Mouse (Mus musculus) embryo, embryonic 9.5 days (tissue): Measurements from ENCODE around the gene Dst.
"Not testable (repeated sequence)": the region's sequence is repeated elsewhere in the genome, so short reads cannot be mapped to it uniquely, and the experiment has no call there.

Source experiments
- DNase-seq: peaks from one replicate; pipeline ENCODE4 v3.0.0-alpha.2; 2017; ENCODE audit errors: extremely low spot score

Dst gene

GRCm38 (mm10) chr1:34287731-34288130, 379.7 kb downstream of the Dst start:
- no peak for DNase-seq

- DNase-seq = no peak
Observed at GRCm38 (mm10) chr1:34288181-34288580, 380.2 kb downstream of the Dst start.

- no peak for DNase-seq
Observed at GRCm38 (mm10) chr1:34288721-34289471, 380.9 kb downstream of the Dst start.

GRCm38 (mm10) chr1:34289472-34289748, 381.4 kb downstream of the Dst start:
- no peak for DNase-seq

GRCm38 (mm10) chr1:34290321-34290720, 382.3 kb downstream of the Dst start:
- DNase-seq = no peak

GRCm38 (mm10) chr1:34293198-34293597, 385.2 kb downstream of the Dst start:
- no peak for DNase-seq

- DNase-seq = no peak
Observed at GRCm38 (mm10) chr1:34297636-34298035, 389.6 kb downstream of the Dst start.

- no peak for DNase-seq
Observed at GRCm38 (mm10) chr1:34298631-34299184, 390.7 kb downstream of the Dst start.

GRCm38 (mm10) chr1:34299507-34299906, 391.5 kb downstream of the Dst start:
- no peak for DNase-seq

- DNase-seq = no peak
Observed at GRCm38 (mm10) chr1:34300309-34300980, 392.4 kb downstream of the Dst start.

- no peak for DNase-seq
Observed at GRCm38 (mm10) chr1:34304227-34304626, 396.2 kb downstream of the Dst start.

- no peak for DNase-seq
Observed at GRCm38 (mm10) chr1:34306741-34307140, 398.7 kb downstream of the Dst start.

GRCm38 (mm10) chr1:34307191-34307590, 399.2 kb downstream of the Dst start:
- DNase-seq = no peak

GRCm38 (mm10) chr1:34308841-34309240, 400.8 kb downstream of the Dst start:
- DNase-seq = not testable (repeated sequence)

GRCm38 (mm10) chr1:34309396-34309795, 401.4 kb downstream of the Dst start:
- DNase-seq = no peak

GRCm38 (mm10) chr1:34310532-34311250, 402.7 kb downstream of the Dst start:
- DNase-seq = no peak

GRCm38 (mm10) chr1:34312806-34313205, 404.8 kb downstream of the Dst start:
- DNase-seq = no peak

GRCm38 (mm10) chr1:34315381-34315780, 407.4 kb downstream of the Dst start:
- no peak for DNase-seq

GRCm38 (mm10) chr1:34324255-34324654, 416.2 kb downstream of the Dst start:
- DNase-seq = no peak

GRCm38 (mm10) chr1:34328606-34329005, 420.6 kb downstream of the Dst start:
- DNase-seq = no peak

GRCm38 (mm10) chr1:34331767-34332166, 423.7 kb downstream of the Dst start:
- no peak for DNase-seq
